Mouse (Mus musculus): ENCODE data around the gene Th.

Gene Th

GRCm38 (mm10) chr7:142931028-142931427, at the start of gene Th:
TSS of gene Th (minus strand) at chr7:142931128.
- no peak for DNase-seq (ENCODE audit: low read depth, low spot score)

- DNase-seq (ENCODE audit: low read depth, low spot score), result peak; percentile 12
These were observed 38.0 kb upstream of the Th start, which contains the start of gene Ascl2 for GRCm38 (mm10) chr7:142968809-142969511. TSS of gene Ascl2 (minus strand) at chr7:142969264.

GRCm38 (mm10) chr7:142967884-142968808, 37.2 kb upstream of the Th start:
- peak; percentile 59 for DNase-seq (ENCODE audit: low read depth, low spot score)

GRCm38 (mm10) chr7:142967414-142967883, 36.5 kb upstream of the Th start:
- peak; percentile 37 for DNase-seq (ENCODE audit: low read depth, low spot score)

- DNase-seq (ENCODE audit: low read depth, low spot score), result no peak
These were observed 28.8 kb upstream of the Th start for GRCm38 (mm10) chr7:142959752-142960151.

GRCm38 (mm10) chr7:142958817-142959216, 27.9 kb upstream of the Th start:
- DNase-seq (ENCODE audit: low read depth, low spot score), result no peak

GRCm38 (mm10) chr7:142956018-142956417, 25.1 kb upstream of the Th start:
- no peak for DNase-seq (ENCODE audit: low read depth, low spot score)

- no peak for DNase-seq (ENCODE audit: low read depth, low spot score)
These were observed 18.6 kb upstream of the Th start for GRCm38 (mm10) chr7:142949568-142949967.

GRCm38 (mm10) chr7:142937631-142938030, 6.7 kb upstream of the Th start:
- no peak for DNase-seq (ENCODE audit: low read depth, low spot score)

- DNase-seq (ENCODE audit: low read depth, low spot score), result no peak
These were observed 4.8 kb upstream of the Th start for GRCm38 (mm10) chr7:142935708-142936107.

GRCm38 (mm10) chr7:142932469-142932868, 1.5 kb upstream of the Th start:
- no peak for DNase-seq (ENCODE audit: low read depth, low spot score)

GRCm38 (mm10) chr7:142929516-142929915, 1.4 kb downstream of the Th start:
- no peak for DNase-seq (ENCODE audit: low read depth, low spot score)

GRCm38 (mm10) chr7:142927293-142927692, 3.6 kb downstream of the Th start:
- no peak for DNase-seq (ENCODE audit: low read depth, low spot score)

- peak; percentile 69 for DNase-seq (ENCODE audit: low read depth, low spot score)
These were observed 12.0 kb downstream of the Th start for GRCm38 (mm10) chr7:142918641-142919628.

GRCm38 (mm10) chr7:142917659-142918058, 13.3 kb downstream of the Th start:
- no peak for DNase-seq (ENCODE audit: low read depth, low spot score)

- no peak for DNase-seq (ENCODE audit: low read depth, low spot score)
These were observed 14.8 kb downstream of the Th start for GRCm38 (mm10) chr7:142916178-142916577.

- no peak for DNase-seq (ENCODE audit: low read depth, low spot score)
These were observed 19.2 kb downstream of the Th start for GRCm38 (mm10) chr7:142911682-142912081.

- DNase-seq (ENCODE audit: low read depth, low spot score), result no peak
These were observed 20.8 kb downstream of the Th start for GRCm38 (mm10) chr7:142910104-142910503.

GRCm38 (mm10) chr7:142909622-142910021, 21.3 kb downstream of the Th start:
- no peak for DNase-seq (ENCODE audit: low read depth, low spot score)

GRCm38 (mm10) chr7:142905606-142906005, 25.3 kb downstream of the Th start:
- DNase-seq (ENCODE audit: low read depth, low spot score), result no peak

- DNase-seq (ENCODE audit: low read depth, low spot score), result no peak
These were observed 26.6 kb downstream of the Th start for GRCm38 (mm10) chr7:142904331-142904730.
